Mouse (Mus musculus) intestine, postnatal 0 days (tissue): ENCODE results near the gene Fgfr2. TPM values are rescaled to one million over a fixed set of nuclear protein-coding genes. Genes with fewer than 3 reads are reported as not detected.

Experiments used
- ATAC-seq: fragments of 200-750 bp; cut with Nextera tagmentation; 2 replicates; pipeline ENCODE4 v1.8.0; 2017; ENCODE audit warnings: mild to moderate bottlenecking, moderate TSS enrichment, moderate library complexity
- H3K27ac ChIP-seq: fragments of 300-500 bp; sonication (generic); 2 replicates; pipeline ENCODE4 v1.5.1; 2014; ENCODE audit warnings: mild to moderate bottlenecking, low read depth, low read length, moderate library complexity
- H3K27me3 ChIP-seq: fragments of 300-500 bp; sonication (generic); replicated peaks from 2 replicates; pipeline ENCODE4 v1.6.1; 2014; ENCODE audit warnings: low read length, mixed read lengths; ENCODE audit not compliant: control insufficient read depth, insufficient read depth
- H3K36me3 ChIP-seq: fragments of 300-500 bp; sonication (generic); 2 replicates; pipeline ENCODE4 v1.6.1; 2014; ENCODE audit warnings: mild to moderate bottlenecking, moderate library complexity; ENCODE audit not compliant: control insufficient read depth, insufficient read depth
- H3K4me1 ChIP-seq: fragments of 300-500 bp; sonication (generic); replicated peaks from 2 replicates; pipeline ENCODE4 v1.6.1; 2014; ENCODE audit warnings: antibody characterized with exemption, low read length, mixed read lengths; ENCODE audit not compliant: control insufficient read depth, insufficient read depth
- H3K4me2 ChIP-seq: fragments of 300-500 bp; sonication (generic); replicated peaks from 2 replicates; pipeline ENCODE4 v1.6.1; 2014; ENCODE audit warnings: low read depth, mild to moderate bottlenecking, moderate library complexity
- H3K4me3 ChIP-seq: fragments of 300-500 bp; sonication (generic); 2 replicates; pipeline ENCODE4 v1.5.1; 2014; ENCODE audit warnings: low read depth, low read length
- H3K9ac ChIP-seq: fragments of 300-500 bp; sonication (generic); 2 replicates; pipeline ENCODE4 v1.6.1; 2014; ENCODE audit warnings: mild to moderate bottlenecking, low read depth, low read length
- H3K9me3 ChIP-seq: fragments of 300-500 bp; sonication (generic); 2 replicates; pipeline ENCODE4 v1.6.1; 2016; ENCODE audit warnings: mixed run types; ENCODE audit not compliant: control insufficient read depth
- CTCF ChIP-seq: sonication (generic); IDR thresholded peaks from 2 replicates; pipeline ENCODE4 v1.5.1; 2016; ENCODE audit warnings: low read depth, mild to moderate bottlenecking, control low read depth, antibody characterized with exemption, moderate library complexity
- WGBS: fragments of 180-500 bp; shearing (Covaris S2); extraction: QIAGEN DNeasy Blood & Tissue Kit; methylation state at CpG from one replicate; pipeline ENCODE4 v1.1.7; 2014; 5-methylcytosine and 5-hydroxymethylcytosine counted together
- polyA plus RNA-seq: library from polyadenylated mRNA; unstranded; fragments of >200 nt; fragmentation: Nextera tagmentation; extraction: Ambion mirVana; gene quantifications from 2 replicates; pipeline ENCODE4 v1.2.1, GENCODE M21; 2015

Gene Fgfr2
- polyA plus RNA-seq, 1 experiment from 2014 or later = 29.5 TPM

- Histone ChIP-seq H3K27ac (peak overlapping the region; percentile 92), H3K9ac (no peak overlapping the region), H3K4me3 (no peak overlapping the region), H3K4me1 (peaks cover 22% of the 10 kb centered on the region), H3K36me3 (peaks cover 49% of the 10 kb centered on the region), H3K9me3 (no peaks in the 10 kb centered on the region), H3K4me2 (no peak overlapping the region), H3K27me3 (no peaks in the 10 kb centered on the region)
- WGBS = 58% methylated on average over 4 of the region's 4 CpGs
- ATAC-seq = no peak
- TF ChIP-seq CTCF = no peak
Observed at GRCm38 (mm10) chr7:132753518-132754388, 369.4 kb downstream of the Fgfr2 start.

GRCm38 (mm10) chr7:132751716-132752115 lies 371.4 kb downstream of the Fgfr2 start:
- Histone ChIP-seq H3K9me3 (no peaks in the 10 kb centered on the region), H3K4me2 (no peak overlapping the region), H3K27me3 (no peaks in the 10 kb centered on the region), H3K4me3 (no peak overlapping the region), H3K4me1 (peaks cover 11% of the 10 kb centered on the region), H3K36me3 (peaks cover 36% of the 10 kb centered on the region; the same call in 1 of the 2 replicates), H3K9ac (no peak overlapping the region), H3K27ac (no peak overlapping the region)
- no peak for ATAC-seq
- WGBS = 27% methylated on average over 2 of the region's 2 CpGs
- no peak for TF ChIP-seq CTCF

- H3K36me3 ChIP-seq = peaks cover 36% of the 10 kb centered on the region; the same call in 1 of the 2 replicates
- no peak overlapping the region for H3K4me3 ChIP-seq
- H3K4me2 ChIP-seq = no peak overlapping the region
- WGBS = 82% methylated on average over 11 of the region's 11 CpGs
- TF ChIP-seq CTCF = no peak
- H3K27me3 ChIP-seq = no peaks in the 10 kb centered on the region
- H3K9me3 ChIP-seq = no peaks in the 10 kb centered on the region
- H3K27ac ChIP-seq = no peak overlapping the region
- 0 out of 2 replicates have a peak, but pooled peaks cover 3% of the 10 kb centered on the region for H3K4me1 ChIP-seq
- no peak overlapping the region for H3K9ac ChIP-seq
- ATAC-seq = no peak
Observed at GRCm38 (mm10) chr7:132749504-132749903, 373.6 kb downstream of the Fgfr2 start.

- Histone ChIP-seq H3K4me2 (no peak overlapping the region), H3K9me3 (no peaks in the 10 kb centered on the region), H3K4me1 (no peaks in the 10 kb centered on the region), H3K4me3 (no peak overlapping the region), H3K36me3 (peaks cover 33% of the 10 kb centered on the region; the same call in 1 of the 2 replicates), H3K27ac (no peak overlapping the region; the same call in none of the 2 replicates), H3K27me3 (no peaks in the 10 kb centered on the region), H3K9ac (no peak overlapping the region)
- WGBS = 59% methylated on average over 3 of the region's 3 CpGs
- no peak for ATAC-seq
- no peak for TF ChIP-seq CTCF
Observed at GRCm38 (mm10) chr7:132748076-132748769, 374.9 kb downstream of the Fgfr2 start.

GRCm38 (mm10) chr7:132747096-132747495 lies 376.1 kb downstream of the Fgfr2 start:
- Histone ChIP-seq H3K27me3 (no peaks in the 10 kb centered on the region), H3K4me2 (no peak overlapping the region), H3K9ac (no peak overlapping the region), H3K4me3 (no peak overlapping the region), H3K36me3 (peaks cover 29% of the 10 kb centered on the region; the same call in 1 of the 2 replicates), H3K4me1 (no peaks in the 10 kb centered on the region), H3K27ac (no peak overlapping the region), H3K9me3 (no peaks in the 10 kb centered on the region)
- ATAC-seq = no peak
- WGBS = 77% methylated on average over 6 of the region's 6 CpGs
- no peak for TF ChIP-seq CTCF

- Histone ChIP-seq H3K27me3 (no peaks in the 10 kb centered on the region), H3K27ac (no peak overlapping the region), H3K4me1 (no peaks in the 10 kb centered on the region), H3K9ac (no peak overlapping the region), H3K4me2 (no peak overlapping the region), H3K4me3 (no peak overlapping the region), H3K9me3 (no peaks in the 10 kb centered on the region), H3K36me3 (peaks cover 27% of the 10 kb centered on the region; the same call in 1 of the 2 replicates)
- WGBS = 83% methylated on average over 5 of the region's 5 CpGs
- ATAC-seq = no peak
- TF ChIP-seq CTCF = no peak
Observed at GRCm38 (mm10) chr7:132742912-132743311, 380.2 kb downstream of the Fgfr2 start.
